Mouse (Mus musculus) gonadal fat pad, adult 2 months (tissue): ENCODE results near the gene Mpst. TPM values are rescaled to one million over a fixed set of nuclear protein-coding genes. Genes with fewer than 3 reads are reported as not detected.

Source experiments
- DNase-seq: peaks from one replicate; pipeline ENCODE4 v3.0.0-alpha.2; 2012; ENCODE audit warnings: low read depth
- polyA plus RNA-seq: library from polyadenylated mRNA; depleted of rRNA; stranded (reverse); fragments of >200 nt; gene quantifications from 2 replicates; pipeline ENCODE4 v1.2.3, GENCODE M21; 2012; rRNA removed

Gene Mpst
- polyA plus RNA-seq: 120 and 127 TPM in 2 replicates

- no peak for DNase-seq
These were observed at the start of gene Mpst for GRCm38 (mm10) chr15:78406293-78406934. Gene Mpst (plus strand): TSS chr15:78406416.

GRCm38 (mm10) chr15:78365916-78366315, 40.3 kb upstream of the Mpst start:
- no peak for DNase-seq

- DNase-seq: no peak
These were observed 39.3 kb upstream of the Mpst start for GRCm38 (mm10) chr15:78366875-78367274.

- no peak for DNase-seq
These were observed 38.4 kb upstream of the Mpst start for GRCm38 (mm10) chr15:78367811-78368210.

GRCm38 (mm10) chr15:78368926-78369346, 37.3 kb upstream of the Mpst start:
- DNase-seq: no peak

- DNase-seq: no peak
These were observed 36.6 kb upstream of the Mpst start for GRCm38 (mm10) chr15:78369641-78370040.

GRCm38 (mm10) chr15:78372796-78373195, 33.4 kb upstream of the Mpst start:
- no peak for DNase-seq

- no peak for DNase-seq
These were observed 32.0 kb upstream of the Mpst start for GRCm38 (mm10) chr15:78374204-78374603.

- DNase-seq: no peak
These were observed 28.4 kb upstream of the Mpst start for GRCm38 (mm10) chr15:78377859-78378258.

GRCm38 (mm10) chr15:78378556-78378955, 27.7 kb upstream of the Mpst start:
- no peak for DNase-seq

- DNase-seq: no peak
These were observed 26.0 kb upstream of the Mpst start for GRCm38 (mm10) chr15:78380208-78380607.

GRCm38 (mm10) chr15:78380741-78381140, 25.5 kb upstream of the Mpst start:
- no peak for DNase-seq

- no peak for DNase-seq
These were observed 24.1 kb upstream of the Mpst start for GRCm38 (mm10) chr15:78382115-78382514.

- DNase-seq: no peak
These were observed 22.6 kb upstream of the Mpst start for GRCm38 (mm10) chr15:78383450-78384219.

GRCm38 (mm10) chr15:78384220-78385116, 21.7 kb upstream of the Mpst start:
- no peak for DNase-seq

- no peak for DNase-seq
These were observed 20.7 kb upstream of the Mpst start for GRCm38 (mm10) chr15:78385564-78385963.

- no peak for DNase-seq
These were observed 15.4 kb upstream of the Mpst start for GRCm38 (mm10) chr15:78390855-78391254.

GRCm38 (mm10) chr15:78395478-78395962, 10.7 kb upstream of the Mpst start, which contains the start of gene Tex33:
Gene Tex33 (minus strand): TSS chr15:78395912.
- no peak for DNase-seq

- no peak for DNase-seq
These were observed 4.9 kb upstream of the Mpst start for GRCm38 (mm10) chr15:78401345-78401744.

GRCm38 (mm10) chr15:78401921-78402320, 4.3 kb upstream of the Mpst start:
- no peak for DNase-seq

- DNase-seq: no peak
These were observed 3.8 kb upstream of the Mpst start for GRCm38 (mm10) chr15:78402423-78402822.

GRCm38 (mm10) chr15:78403301-78403741, 2.9 kb upstream of the Mpst start:
- no peak for DNase-seq
